Mouse (Mus musculus): ENCODE measurements around the gene Gm37240.

- TF ChIP-seq CTCF (IDR thresholded peaks at IDR 0.05; ENCODE audit: insufficient read depth, low read depth, low read length) (no peak), POLR2A (IDR thresholded peaks at IDR 0.05; ENCODE audit: insufficient read depth, low read depth, low read length) (no peak)
Observed at GRCm38 (mm10) chr3:85496146-85496545, 391.2 kb downstream of the Gm37240 start.

Measured in olfactory bulb, adult 2 months (tissue).